Mouse (Mus musculus): ENCODE results near the gene Gm17617. TPM values are rescaled to one million over a fixed set of nuclear protein-coding genes. Genes with fewer than 3 reads are reported as not detected.

The Gm17617 gene
- polyA plus RNA-seq, 1 experiment = not detected

GRCm38 (mm10) chr13:55107694-55108093, 25.7 kb downstream of the Gm17617 start:
- TF ChIP-seq POLR2A (IDR thresholded peaks at IDR 0.05; ENCODE audit: borderline replicate concordance, insufficient read depth, low read length) (no peak), CTCF (IDR thresholded peaks at IDR 0.05; ENCODE audit: borderline replicate concordance, insufficient read depth, low read depth, low read length) (no peak)

GRCm38 (mm10) chr13:55107116-55107515, 26.2 kb downstream of the Gm17617 start:
- peaks cover 4% of the 10 kb centered on the region for H3K4me1 ChIP-seq (ENCODE audit: control insufficient read depth, insufficient read depth, low read length)
- WGBS = 80% methylated on average over 4 of the region's 4 CpGs
- DNase-seq = no peak
- no peak overlapping the region for H3K27ac ChIP-seq (ENCODE audit: insufficient read depth, low read length)
- no peak overlapping the region for H3K4me3 ChIP-seq (replicated peaks; ENCODE audit: insufficient read depth, low read depth, low read length)
- H3K27me3 ChIP-seq (ENCODE audit: control insufficient read depth, insufficient read depth, low read length) = no peaks in the 10 kb centered on the region
- TF ChIP-seq POLR2A (IDR thresholded peaks at IDR 0.05; ENCODE audit: borderline replicate concordance, insufficient read depth, low read length) = no peak
- no peak for TF ChIP-seq CTCF (IDR thresholded peaks at IDR 0.05; ENCODE audit: borderline replicate concordance, insufficient read depth, low read depth, low read length)

More at GRCm38 (mm10) chr13:55107694-55108093, 25.7 kb downstream of the Gm17617 start:
- no peak overlapping the region for H3K4me3 ChIP-seq (replicated peaks; ENCODE audit: insufficient read depth, low read depth, low read length)
- no peaks in the 10 kb centered on the region for H3K27me3 ChIP-seq (ENCODE audit: control insufficient read depth, insufficient read depth, low read length)
- no peak for DNase-seq
- H3K27ac ChIP-seq (ENCODE audit: insufficient read depth, low read length) = no peak overlapping the region
- H3K4me1 ChIP-seq (ENCODE audit: control insufficient read depth, insufficient read depth, low read length) = peaks cover 4% of the 10 kb centered on the region
- WGBS = 37% methylated on average over 8 of the region's 8 CpGs

GRCm38 (mm10) chr13:55105953-55106691, 27.2 kb downstream of the Gm17617 start:
- Histone ChIP-seq H3K4me3 (replicated peaks; ENCODE audit: insufficient read depth, low read depth, low read length) (peak overlapping the region; percentile 69), H3K27me3 (ENCODE audit: control insufficient read depth, insufficient read depth, low read length) (no peaks in the 10 kb centered on the region), H3K4me1 (ENCODE audit: control insufficient read depth, insufficient read depth, low read length) (peaks cover 4% of the 10 kb centered on the region), H3K27ac (ENCODE audit: insufficient read depth, low read length) (no peak overlapping the region)
- 7% methylated on average over 8 of the region's 8 CpGs for WGBS
- TF ChIP-seq CTCF (IDR thresholded peaks at IDR 0.05; ENCODE audit: borderline replicate concordance, insufficient read depth, low read depth, low read length) = no peak
- TF ChIP-seq POLR2A (IDR thresholded peaks at IDR 0.05; ENCODE audit: borderline replicate concordance, insufficient read depth, low read length) = no peak
- DNase-seq = peak; percentile 28 to 33

DNA sequence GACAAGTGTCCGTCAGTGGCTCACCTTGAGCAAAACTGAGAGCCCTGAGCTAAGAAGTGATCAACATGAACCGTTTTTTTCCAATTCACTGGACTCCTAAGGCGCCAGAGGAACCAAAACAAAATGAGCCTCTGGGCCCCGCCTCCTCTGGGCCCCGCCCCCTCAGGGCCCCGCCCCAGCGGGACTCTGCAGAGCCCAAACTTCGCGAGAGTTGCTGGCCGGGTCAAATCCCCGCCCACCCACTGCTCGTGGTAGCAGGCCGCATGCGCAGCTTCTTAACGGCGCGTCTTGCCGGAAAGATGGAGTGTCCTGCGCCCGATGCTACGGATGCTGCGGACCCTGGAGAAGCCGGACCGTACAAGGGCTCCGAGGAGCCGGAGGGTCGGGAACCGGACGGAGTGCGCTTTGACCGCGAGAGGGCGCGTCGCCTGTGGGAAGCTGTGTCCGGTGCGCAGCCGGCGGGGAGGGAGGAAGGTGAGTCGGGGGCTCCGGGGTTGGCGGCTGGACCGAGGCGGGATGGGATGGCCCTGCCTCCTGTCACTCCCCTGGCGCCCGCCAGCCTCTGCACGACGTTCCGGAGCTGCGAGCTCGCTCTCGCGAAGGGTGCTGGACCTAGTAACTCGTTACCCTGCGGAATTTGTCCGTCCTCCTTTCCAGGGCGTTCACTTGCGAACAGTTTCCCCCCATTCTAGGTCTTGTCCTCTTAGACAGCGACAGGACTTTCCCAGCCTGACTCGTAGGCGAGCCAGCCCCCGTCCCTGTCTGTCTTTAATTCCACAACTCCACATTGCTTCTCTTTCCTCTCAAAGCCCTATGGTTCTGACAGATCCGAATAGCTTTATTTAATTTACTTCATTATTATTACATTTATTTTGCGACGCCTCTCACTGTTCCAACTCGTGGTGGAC, 28.0 kb downstream of the Gm17617 start, which contains the start of gene Zfp346:
Gene Zfp346, plus strand, starts transcription at position 267 of the 908 bp plus-strand sequence.
- H3K4me3 ChIP-seq (replicated peaks; ENCODE audit: insufficient read depth, low read depth, low read length) = peak within 1 kb of the TSS; percentile 69
- H3K27ac ChIP-seq (ENCODE audit: insufficient read depth, low read length) = peak within 1 kb of the TSS; percentile 15
- TF ChIP-seq POLR2A (IDR thresholded peaks at IDR 0.05; ENCODE audit: borderline replicate concordance, insufficient read depth, low read length) = peak; percentile 98
- peak; percentile 24; the same call in 1 of the 2 replicates for TF ChIP-seq CTCF (IDR thresholded peaks at IDR 0.05; ENCODE audit: borderline replicate concordance, insufficient read depth, low read depth, low read length)
- peaks cover 4% of the 10 kb centered on the region for H3K4me1 ChIP-seq (ENCODE audit: control insufficient read depth, insufficient read depth, low read length)
- under 1% methylated on average over 66 of the region's 66 CpGs for WGBS
- peak; percentile 96 for DNase-seq
- no peaks in the 10 kb centered on the region for H3K27me3 ChIP-seq (ENCODE audit: control insufficient read depth, insufficient read depth, low read length)

DNA sequence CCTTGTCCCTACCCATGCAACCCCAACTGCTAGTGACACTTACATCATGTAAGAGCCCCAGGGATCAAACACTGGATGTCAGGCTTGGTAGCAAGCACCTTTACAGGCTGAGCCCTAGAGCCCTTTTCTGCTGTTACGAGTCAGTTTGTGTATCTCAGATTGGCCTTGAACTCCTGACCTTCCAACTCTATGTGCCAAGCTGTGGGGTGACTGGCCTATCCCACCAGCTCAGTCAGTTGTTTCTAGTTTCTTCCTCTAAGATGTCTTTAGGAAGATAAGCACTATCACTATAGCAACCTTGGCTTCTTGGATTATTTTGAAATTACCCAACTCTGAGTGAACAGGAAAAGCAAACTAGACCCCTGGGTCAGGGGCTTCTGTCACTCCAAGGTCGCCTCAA, 30.0 kb downstream of the Gm17617 start:
- no peak for DNase-seq
- Histone ChIP-seq H3K27me3 (ENCODE audit: control insufficient read depth, insufficient read depth, low read length) (no peaks in the 10 kb centered on the region), H3K4me3 (replicated peaks; ENCODE audit: insufficient read depth, low read depth, low read length) (no peak overlapping the region), H3K27ac (ENCODE audit: insufficient read depth, low read length) (no peak overlapping the region), H3K4me1 (ENCODE audit: control insufficient read depth, insufficient read depth, low read length) (peaks cover 4% of the 10 kb centered on the region)
- no peak for TF ChIP-seq POLR2A (IDR thresholded peaks at IDR 0.05; ENCODE audit: borderline replicate concordance, insufficient read depth, low read length)
- no peak for TF ChIP-seq CTCF (IDR thresholded peaks at IDR 0.05; ENCODE audit: borderline replicate concordance, insufficient read depth, low read depth, low read length)
- WGBS = 67% methylated on average over 2 of the region's 2 CpGs

- 94% methylated on average over 3 of the region's 3 CpGs for WGBS
- no peak overlapping the region for H3K27ac ChIP-seq (ENCODE audit: insufficient read depth, low read length)
- H3K4me3 ChIP-seq (replicated peaks; ENCODE audit: insufficient read depth, low read depth, low read length) = no peak overlapping the region
- TF ChIP-seq POLR2A (IDR thresholded peaks at IDR 0.05; ENCODE audit: borderline replicate concordance, insufficient read depth, low read length) (no peak), CTCF (IDR thresholded peaks at IDR 0.05; ENCODE audit: borderline replicate concordance, insufficient read depth, low read depth, low read length) (no peak)
- H3K27me3 ChIP-seq (ENCODE audit: control insufficient read depth, insufficient read depth, low read length) = no peaks in the 10 kb centered on the region
- H3K4me1 ChIP-seq (ENCODE audit: control insufficient read depth, insufficient read depth, low read length) = no peaks in the 10 kb centered on the region; the same call in 1 of the 2 replicates
- DNase-seq = no peak
Measured at GRCm38 (mm10) chr13:55102366-55102765, 31.0 kb downstream of the Gm17617 start.

GRCm38 (mm10) chr13:55101627-55102026, 31.7 kb downstream of the Gm17617 start:
- no peak for DNase-seq
- Histone ChIP-seq H3K27me3 (ENCODE audit: control insufficient read depth, insufficient read depth, low read length) (no peaks in the 10 kb centered on the region), H3K27ac (ENCODE audit: insufficient read depth, low read length) (no peak overlapping the region), H3K4me1 (ENCODE audit: control insufficient read depth, insufficient read depth, low read length) (no peaks in the 10 kb centered on the region; the same call in 1 of the 2 replicates), H3K4me3 (replicated peaks; ENCODE audit: insufficient read depth, low read depth, low read length) (no peak overlapping the region)
- WGBS = 89% methylated on average over 11 of the region's 11 CpGs
- TF ChIP-seq POLR2A (IDR thresholded peaks at IDR 0.05; ENCODE audit: borderline replicate concordance, insufficient read depth, low read length) = no peak
- TF ChIP-seq CTCF (IDR thresholded peaks at IDR 0.05; ENCODE audit: borderline replicate concordance, insufficient read depth, low read depth, low read length) = no peak

All from cerebellum, adult 2 months (tissue).